Mouse (Mus musculus) embryo, embryonic 11.5 days (tissue): Measurements from ENCODE around the gene Gm1993.
"Not testable (repeated sequence)": the region's sequence is repeated elsewhere in the genome, so short reads cannot be mapped to it uniquely, and the experiment has no call there.

Source experiments
- DNase-seq: peaks from one replicate; pipeline ENCODE4 v3.0.0-alpha.2; 2012; ENCODE audit warnings: low read depth, low spot score

Gene Gm1993

GRCm38 (mm10) chrX:25570352-25570751 lies at the start of gene Gm1993:
Gene Gm1993 (minus strand): TSS chrX:25570452.
- DNase-seq: not testable (repeated sequence)
